Comparison of ENCODE assay signal across 9 mouse cellular contexts in genomic region chr11:72224865-72225264, GRCm38 (mm10). TPM values are rescaled to one million over a fixed set of nuclear protein-coding genes. Genes with fewer than 3 reads are reported as not detected.
DNase-seq lines count a peak whose midpoint lies in the region; ATAC-seq and TF ChIP-seq lines count a peak whose summit lies in the region.
"Had no signal": no experiment of that assay in that cellular context is flagged by ENCODE, and none has a peak within 500 bp of the region (broad histone marks: within the 10 kb centered on the region; RNA-seq: fewer than 3 reads in every experiment).

No protein-coding gene starts in this region.

- no peak overlapping the region for H3K4me3 ChIP-seq in kidney, embryonic 15.5 days (replicated peaks)
- H3K4me3 ChIP-seq in forebrain, embryonic 14.5 days (ENCODE audit: low read depth, low read length) = no peak overlapping the region
- no peak overlapping the region for H3K4me3 ChIP-seq in intestine, postnatal 0 days (ENCODE audit: low read depth, low read length)
- H3K4me3 ChIP-seq in liver, adult 2 months (ENCODE audit: insufficient read depth, low read depth, low read length) = no peak overlapping the region
- H3K4me3 ChIP-seq: embryonic facial prominence, embryonic 12.5 days had no signal

- H3K27me3 ChIP-seq in kidney, embryonic 15.5 days = no peaks in the 10 kb centered on the region
- H3K27me3 ChIP-seq in forebrain, embryonic 14.5 days (replicated peaks; ENCODE audit: control insufficient read depth, insufficient read depth, low read length) = no peaks in the 10 kb centered on the region
- H3K27me3 ChIP-seq in intestine, postnatal 0 days (replicated peaks; ENCODE audit: control insufficient read depth, insufficient read depth, low read length) = no peaks in the 10 kb centered on the region
- no peaks in the 10 kb centered on the region for H3K27me3 ChIP-seq in liver, adult 2 months (ENCODE audit: control insufficient read depth, insufficient read depth, low read length)
- H3K27me3 ChIP-seq in splenic B cell, adult 2 months (ENCODE audit: control insufficient read depth, insufficient read depth, low read length, poor library complexity, severe bottlenecking) = no peaks in the 10 kb centered on the region
- H3K27me3 ChIP-seq: embryonic facial prominence, embryonic 12.5 days had no signal

- DNase-seq in kidney, adult 11 months = peak; percentile 59
- peak; percentile 92 for DNase-seq in brain, adult 2 months (ENCODE audit: low read depth, low spot score)
- peak; percentile 80 for DNase-seq in forebrain, embryonic 14.5 days (ENCODE audit: low spot score)
- DNase-seq in liver, adult 2 months (ENCODE audit: extremely low read depth, low read depth, low spot score) = peak; percentile 57
- peak; percentile 60 to 70 for DNase-seq in natural killer cell, adult 2 months (ENCODE audit: low spot score in 2 of 2)
- peak; percentile 84 for DNase-seq in splenic B cell, adult 2 months (ENCODE audit: low read depth, low spot score)

- TF ChIP-seq CTCF in intestine, postnatal 0 days (IDR thresholded peaks at IDR 0.05; ENCODE audit: low read depth) = peak; percentile 96
- TF ChIP-seq CTCF in liver, adult 2 months (IDR thresholded peaks at IDR 0.05; ENCODE audit: low read depth, low read length) = peak; percentile 95

- no peak for ATAC-seq in kidney, embryonic 15.5 days (replicated peaks; ENCODE audit: low FRiP score)
- no peak for ATAC-seq in forebrain, embryonic 14.5 days
- peak; percentile 35; the same call in 1 of the 2 replicates for ATAC-seq in intestine, postnatal 0 days

- no peak overlapping the region for H3K9ac ChIP-seq in kidney, embryonic 15.5 days
- H3K9ac ChIP-seq in forebrain, embryonic 14.5 days (ENCODE audit: low read length) = no peak overlapping the region
- no peak overlapping the region for H3K9ac ChIP-seq in intestine, postnatal 0 days (ENCODE audit: low read depth, low read length)
- no peak overlapping the region for H3K9ac ChIP-seq in liver, adult 2 months (ENCODE audit: low read depth, low read length)
- H3K9ac ChIP-seq: embryonic facial prominence, embryonic 12.5 days had no signal

- no peaks in the 10 kb centered on the region for H3K36me3 ChIP-seq in kidney, embryonic 15.5 days
- no peaks in the 10 kb centered on the region for H3K36me3 ChIP-seq in forebrain, embryonic 14.5 days (ENCODE audit: control insufficient read depth, insufficient read depth, low read length)
- no peaks in the 10 kb centered on the region for H3K36me3 ChIP-seq in intestine, postnatal 0 days (ENCODE audit: control insufficient read depth, insufficient read depth)
- no peaks in the 10 kb centered on the region for H3K36me3 ChIP-seq in liver, adult 2 months (ENCODE audit: control insufficient read depth, insufficient read depth, low read length)
- H3K36me3 ChIP-seq in splenic B cell, adult 2 months (ENCODE audit: control insufficient read depth, insufficient read depth, low read length, poor library complexity, severe bottlenecking) = no peaks in the 10 kb centered on the region
- H3K36me3 ChIP-seq: embryonic facial prominence, embryonic 12.5 days had no signal

- TF ChIP-seq POLR2A in liver, adult 2 months (IDR thresholded peaks at IDR 0.05; ENCODE audit: extremely low read depth, insufficient read depth, low read length) = no peak

- 11% methylated on average over 5 of the region's 5 CpGs for WGBS in kidney, embryonic 15.5 days
- 16% methylated on average over 5 of the region's 5 CpGs for WGBS in forebrain, embryonic 14.5 days
- WGBS in intestine, postnatal 0 days = 9% methylated on average over 5 of the region's 5 CpGs
- 7% methylated on average over 5 of the region's 5 CpGs for WGBS in liver, adult 2 months

- H3K4me1 ChIP-seq in kidney, embryonic 15.5 days = peaks cover 2% of the 10 kb centered on the region; the same call in 1 of the 2 replicates
- H3K4me1 ChIP-seq in forebrain, embryonic 14.5 days (ENCODE audit: control insufficient read depth, insufficient read depth, low read length) = 0 out of 2 replicates have a peak, but pooled peaks cover 3% of the 10 kb centered on the region
- H3K4me1 ChIP-seq in intestine, postnatal 0 days (replicated peaks; ENCODE audit: control insufficient read depth, insufficient read depth, low read length) = no peaks in the 10 kb centered on the region
- H3K4me1 ChIP-seq in liver, adult 2 months (ENCODE audit: control insufficient read depth, insufficient read depth, low read length) = no peaks in the 10 kb centered on the region; the same call in 1 of the 2 replicates
- H3K4me1 ChIP-seq: embryonic facial prominence, embryonic 12.5 days had no signal

- H3K9me3 ChIP-seq in kidney, embryonic 15.5 days (replicated peaks) = no peaks in the 10 kb centered on the region
- no peaks in the 10 kb centered on the region for H3K9me3 ChIP-seq in forebrain, embryonic 14.5 days (replicated peaks; ENCODE audit: control insufficient read depth, low read length)
- no peaks in the 10 kb centered on the region for H3K9me3 ChIP-seq in intestine, postnatal 0 days (ENCODE audit: control insufficient read depth)
- H3K9me3 ChIP-seq: embryonic facial prominence, embryonic 12.5 days had no signal

- H3K79me2 ChIP-seq in liver, adult 2 months (ENCODE audit: control insufficient read depth, insufficient read depth, low read length) = no peaks in the 10 kb centered on the region

- no peak overlapping the region for H3K4me2 ChIP-seq in kidney, embryonic 15.5 days
- no peak overlapping the region for H3K4me2 ChIP-seq in forebrain, embryonic 14.5 days (ENCODE audit: low read length)
- no peak overlapping the region for H3K4me2 ChIP-seq in intestine, postnatal 0 days (replicated peaks; ENCODE audit: low read depth)
- H3K4me2 ChIP-seq: embryonic facial prominence, embryonic 12.5 days had no signal

- no peak overlapping the region for H3K27ac ChIP-seq in kidney, embryonic 15.5 days
- H3K27ac ChIP-seq in forebrain, embryonic 14.5 days (ENCODE audit: low read depth, low read length) = no peak overlapping the region
- no peak overlapping the region for H3K27ac ChIP-seq in intestine, postnatal 0 days (ENCODE audit: low read depth, low read length)
- no peak overlapping the region for H3K27ac ChIP-seq in liver, adult 2 months (replicated peaks; ENCODE audit: insufficient read depth, low read depth, low read length)
- H3K27ac ChIP-seq: embryonic facial prominence, embryonic 12.5 days had no signal

RNA-seq across cellular contexts. Expression of gene Med31, which starts 9.5 kb away (rescaled TPM):
- 46.1 TPM in 2 replicates for polyA plus RNA-seq in kidney, embryonic 15.5 days (2015; fragmentation: Nextera tagmentation; extraction: Ambion mirVana)
- polyA plus RNA-seq in forebrain, embryonic 14.5 days (2014; fragmentation: Nextera tagmentation; extraction: Ambion mirVana) = 64.7 and 69.6 TPM in 2 replicates
- 23.9 and 25.5 TPM in 2 replicates for polyA plus RNA-seq in intestine, postnatal 0 days (2015; fragmentation: Nextera tagmentation; extraction: Ambion mirVana)
- 7.1 and 8.2 TPM in 2 replicates for total RNA-seq in liver, adult 2 months (2014; rRNA removed)
- 3.4 TPM in 2 replicates for polyA plus RNA-seq in liver, adult 2 months (2012; rRNA removed)

RNA-seq across cellular contexts. Expression of gene Txndc17, which starts 17.5 kb away (rescaled TPM):
- 200 and 216 TPM in 2 replicates for polyA plus RNA-seq in kidney, embryonic 15.5 days (2015; fragmentation: Nextera tagmentation; extraction: Ambion mirVana)
- 118 and 131 TPM in 2 replicates for polyA plus RNA-seq in forebrain, embryonic 14.5 days (2014; fragmentation: Nextera tagmentation; extraction: Ambion mirVana)
- polyA plus RNA-seq in intestine, postnatal 0 days (2015; fragmentation: Nextera tagmentation; extraction: Ambion mirVana) = 642 and 665 TPM in 2 replicates
- 72.9 and 80.2 TPM in 2 replicates for total RNA-seq in liver, adult 2 months (2014; rRNA removed)
- polyA plus RNA-seq in liver, adult 2 months (2012; rRNA removed) = 32.0 and 37.9 TPM in 2 replicates

RNA-seq across cellular contexts. Expression of gene 4933427D14Rik, which starts 17.6 kb away (rescaled TPM):
- polyA plus RNA-seq in kidney, embryonic 15.5 days (2015; fragmentation: Nextera tagmentation; extraction: Ambion mirVana) = 13.5 and 16.4 TPM in 2 replicates
- 12.8 and 19.9 TPM in 2 replicates for polyA plus RNA-seq in forebrain, embryonic 14.5 days (2014; fragmentation: Nextera tagmentation; extraction: Ambion mirVana)
- polyA plus RNA-seq in intestine, postnatal 0 days (2015; fragmentation: Nextera tagmentation; extraction: Ambion mirVana) = 4.3 and 4.8 TPM in 2 replicates
- 2.1 and 2.2 TPM in 2 replicates for total RNA-seq in liver, adult 2 months (2014; rRNA removed)
- 1.4 and 1.7 TPM in 2 replicates for polyA plus RNA-seq in liver, adult 2 months (2012; rRNA removed)

RNA-seq across cellular contexts. Expression of gene Gm43951, which starts 18.2 kb away (rescaled TPM):
- 0.22 and 0.29 TPM in 2 replicates for polyA plus RNA-seq in kidney, embryonic 15.5 days (2015; fragmentation: Nextera tagmentation; extraction: Ambion mirVana)
- 0.07 and 0.15 TPM in 2 replicates for polyA plus RNA-seq in forebrain, embryonic 14.5 days (2014; fragmentation: Nextera tagmentation; extraction: Ambion mirVana)
- not detected in 2 replicates for polyA plus RNA-seq in intestine, postnatal 0 days (2015; fragmentation: Nextera tagmentation; extraction: Ambion mirVana)
- total RNA-seq in liver, adult 2 months (2014; rRNA removed) = 0.13 and 0.18 TPM in 2 replicates
- polyA plus RNA-seq in liver, adult 2 months (2012; rRNA removed) = 0.02 and 0.05 TPM in 2 replicates

RNA-seq across cellular contexts. Expression of gene Slc13a5, which starts 42.2 kb away (rescaled TPM):
- polyA plus RNA-seq in kidney, embryonic 15.5 days (2015; fragmentation: Nextera tagmentation; extraction: Ambion mirVana) = 0.26 and 2.0 TPM in 2 replicates
- 0.24 and 0.51 TPM in 2 replicates for polyA plus RNA-seq in forebrain, embryonic 14.5 days (2014; fragmentation: Nextera tagmentation; extraction: Ambion mirVana)
- polyA plus RNA-seq in intestine, postnatal 0 days (2015; fragmentation: Nextera tagmentation; extraction: Ambion mirVana) = 0.17 and 0.22 TPM in 2 replicates
- total RNA-seq in liver, adult 2 months (2014; rRNA removed) = 0.94 and 1.1 TPM in 2 replicates
- polyA plus RNA-seq in liver, adult 2 months (2012; rRNA removed) = 1.4 and 1.6 TPM in 2 replicates
